Mouse (Mus musculus): Measurements from ENCODE around the gene Esrrg. TPM values are rescaled to one million over a fixed set of nuclear protein-coding genes. Genes with fewer than 3 reads are reported as not detected.

The Esrrg gene
- polyA plus RNA-seq, 3 experiments from 2014 or later, result not detected

GRCm38 (mm10) chr1:187918939-187919338, 310.3 kb downstream of the Esrrg start:
- ATAC-seq, result no peak

DNA sequence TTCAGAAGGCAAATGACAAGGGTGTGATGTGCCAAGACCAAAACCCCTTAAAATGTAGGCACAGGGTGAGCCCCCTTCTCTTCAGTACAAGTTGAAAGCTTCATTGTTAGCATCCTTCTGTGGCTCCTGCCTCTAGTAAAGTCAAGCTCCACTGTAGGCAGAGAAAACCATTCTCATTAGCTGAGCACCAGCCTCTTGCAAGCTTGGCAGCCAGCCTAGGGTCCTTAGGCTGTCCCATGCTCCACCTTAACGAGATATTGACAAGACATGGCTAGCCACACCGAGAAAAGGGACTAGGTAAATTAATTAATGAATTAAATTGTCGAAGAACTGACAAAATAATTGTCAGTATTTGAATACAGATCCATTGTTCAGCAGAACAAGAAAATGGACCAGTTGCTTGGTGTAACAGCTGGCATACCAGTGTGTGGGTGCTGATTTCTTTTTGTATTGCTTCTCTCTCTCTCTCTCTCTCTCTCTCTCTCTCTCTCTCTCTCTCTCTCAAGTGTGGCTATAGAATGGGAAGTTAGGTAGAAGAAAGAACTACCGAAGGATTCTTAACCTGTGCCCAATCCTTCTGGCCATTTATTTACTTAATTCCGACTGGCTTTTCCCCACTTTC, 311.7 kb downstream of the Esrrg start:
- ATAC-seq, result no peak

- no peak for ATAC-seq
These were observed 322.6 kb downstream of the Esrrg start for GRCm38 (mm10) chr1:187931146-187931545.

GRCm38 (mm10) chr1:187938652-187939051, 330.1 kb downstream of the Esrrg start:
- ATAC-seq, result no peak

DNA sequence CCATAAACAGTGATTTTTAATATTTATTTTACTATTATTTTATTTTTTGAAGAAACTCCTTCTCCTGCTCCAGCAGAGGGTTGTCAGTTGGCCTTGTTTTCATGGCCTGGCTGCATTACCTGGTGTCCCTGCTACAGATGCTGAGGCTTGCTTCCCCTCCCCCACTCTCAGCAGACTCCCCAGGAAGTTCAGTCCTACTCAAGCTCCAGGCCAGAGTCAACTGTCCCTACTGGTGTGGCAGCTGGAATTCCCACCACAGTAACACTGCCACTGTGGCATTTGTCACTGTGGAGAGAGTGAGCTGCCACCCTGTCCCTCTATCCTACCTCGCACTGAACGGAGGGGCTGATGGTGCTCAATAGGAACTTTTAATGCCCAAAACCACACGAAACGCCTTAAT, 330.5 kb downstream of the Esrrg start:
- no peak for ATAC-seq

DNA sequence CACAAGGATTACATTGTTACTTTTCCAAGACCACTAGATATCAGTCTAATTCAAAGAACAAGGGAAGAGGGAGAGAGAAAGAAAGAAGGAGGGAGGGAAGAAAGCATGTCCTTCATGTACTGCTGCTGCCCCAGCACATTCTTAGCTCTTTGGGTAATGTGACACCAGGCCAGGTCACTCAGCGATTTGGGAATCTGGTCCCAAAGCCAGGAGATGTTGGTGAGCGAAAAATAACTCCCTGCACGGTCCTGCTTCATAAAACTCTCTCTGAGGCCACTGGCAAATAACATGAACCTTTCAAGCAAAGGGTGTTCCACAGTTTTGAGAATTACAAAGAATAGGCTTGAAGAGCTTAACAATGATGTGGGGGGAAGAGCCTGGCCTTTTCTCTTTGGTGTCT, 342.9 kb downstream of the Esrrg start:
- ATAC-seq, result no peak

GRCm38 (mm10) chr1:187956702-187957101, 348.1 kb downstream of the Esrrg start:
- no peak for ATAC-seq

DNA sequence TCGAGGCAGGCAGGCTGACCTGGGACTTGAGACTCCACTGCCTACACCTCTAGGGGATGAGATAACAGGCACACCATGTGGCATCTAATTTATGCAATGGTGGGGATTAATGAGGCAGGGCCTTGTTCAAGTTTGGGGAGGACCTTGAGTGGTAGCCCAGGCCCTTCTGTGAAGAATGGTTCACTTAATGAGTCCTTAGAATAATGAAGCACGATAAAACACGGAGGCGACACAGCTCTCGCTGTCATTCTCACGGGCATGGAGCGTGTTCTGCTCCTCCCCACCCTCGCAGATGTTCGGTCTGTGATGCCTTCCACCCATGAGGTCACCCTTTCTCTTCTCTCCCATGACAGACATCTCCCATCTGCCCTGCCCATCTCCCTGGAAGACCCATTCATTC, 350.6 kb downstream of the Esrrg start:
- no peak for ATAC-seq

DNA sequence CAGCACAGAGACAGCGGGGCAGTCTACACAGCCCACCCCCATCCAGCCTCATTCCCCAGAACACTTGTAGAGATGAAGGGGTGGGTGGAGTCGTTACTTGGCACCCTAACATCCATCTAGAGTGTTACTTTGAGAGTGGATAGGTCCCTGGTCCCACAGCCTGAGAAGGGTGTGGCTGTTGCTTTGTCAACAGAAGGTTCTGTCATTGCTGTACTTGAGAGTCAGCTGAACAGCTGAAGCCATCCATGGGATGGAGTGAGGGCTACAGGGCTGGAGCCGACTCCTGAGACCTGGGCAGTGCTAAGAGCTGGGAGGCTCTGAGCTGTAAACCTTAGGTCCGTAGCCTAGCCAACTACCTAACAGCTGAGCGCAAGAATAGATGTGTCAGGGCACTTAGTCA, 352.9 kb downstream of the Esrrg start:
- ATAC-seq, result no peak

GRCm38 (mm10) chr1:187964829-187965760, 356.5 kb downstream of the Esrrg start:
- ATAC-seq, result no peak

DNA sequence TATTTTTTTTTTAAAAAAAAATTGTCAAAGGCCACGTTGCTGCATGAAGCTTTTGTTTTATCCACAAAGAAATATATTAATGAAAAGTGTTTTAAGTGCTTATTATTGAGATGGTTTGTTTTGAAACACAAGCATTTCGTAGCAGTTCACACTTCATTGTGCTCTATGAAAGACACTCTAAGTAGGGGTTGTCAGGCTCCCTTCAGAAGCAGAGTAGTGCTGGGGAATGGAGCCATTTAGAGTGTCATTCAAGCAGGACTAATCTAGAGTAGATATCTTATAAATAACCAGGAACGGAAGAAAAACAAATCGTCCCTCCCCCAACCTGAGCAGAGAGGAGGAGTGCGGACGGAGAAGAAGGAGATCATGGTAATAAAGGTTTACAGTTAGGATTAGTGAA, 357.3 kb downstream of the Esrrg start:
- ATAC-seq, result no peak

DNA sequence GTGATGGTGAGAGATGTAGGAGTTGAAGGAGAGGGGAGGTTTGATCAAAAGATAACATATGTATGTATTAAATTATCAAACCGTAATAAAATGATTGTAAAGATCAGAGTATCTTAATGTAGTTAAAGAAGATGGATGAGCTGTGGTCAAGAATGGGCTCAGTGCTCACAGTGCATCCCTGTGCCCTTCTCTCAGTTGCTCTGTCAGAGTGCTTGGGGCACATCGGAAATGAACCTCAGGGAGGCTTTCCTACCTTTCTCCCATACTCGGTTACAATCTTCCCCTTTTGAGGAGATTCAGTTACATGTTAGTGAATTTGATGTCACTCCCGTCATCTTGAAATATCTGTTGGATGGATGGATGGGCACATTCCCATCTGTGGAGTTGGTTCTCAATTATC, 359.8 kb downstream of the Esrrg start:
- ATAC-seq, result no peak

DNA sequence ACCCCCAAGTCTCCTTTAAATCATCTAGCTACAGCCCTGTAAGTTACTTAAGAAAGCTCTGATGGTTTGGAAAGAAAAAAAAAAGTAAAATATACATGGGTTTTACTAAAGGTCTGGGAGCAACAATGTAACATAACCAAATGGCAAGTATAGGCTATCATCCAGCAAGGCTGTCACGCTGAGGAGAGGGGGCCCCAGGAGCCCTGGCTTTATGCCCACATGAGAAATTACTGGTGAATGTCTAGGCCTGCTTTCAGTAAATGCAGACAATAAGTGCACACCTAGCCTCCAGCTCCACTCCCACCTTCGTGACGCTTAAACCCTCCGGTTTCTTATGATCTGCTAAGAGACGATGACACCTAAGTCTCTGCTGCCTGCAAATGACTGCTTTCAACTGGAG, 360.9 kb downstream of the Esrrg start:
- no peak for ATAC-seq

DNA sequence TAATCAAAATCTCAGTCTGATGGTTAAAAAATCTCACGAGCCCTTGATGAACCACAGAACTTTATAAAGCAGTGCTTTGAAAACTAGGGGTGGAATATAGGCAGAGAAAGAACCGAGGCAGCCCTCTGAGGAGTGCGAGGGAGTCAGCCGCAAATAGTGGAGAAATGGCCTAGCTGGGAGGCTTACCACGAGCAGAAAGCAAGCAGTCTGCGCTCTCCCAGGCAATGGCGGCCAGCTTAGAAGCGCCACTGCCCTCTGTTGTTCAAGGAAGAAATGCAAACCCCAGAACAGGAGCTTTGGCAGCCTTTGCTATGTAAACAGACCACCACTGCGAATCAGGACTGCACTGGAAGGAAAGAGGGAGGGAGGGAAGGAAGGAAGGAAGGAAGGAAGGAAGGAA, 365.8 kb downstream of the Esrrg start:
- ATAC-seq, result no peak

GRCm38 (mm10) chr1:187975465-187976352, 367.1 kb downstream of the Esrrg start:
- ATAC-seq, result no peak

- no peak for ATAC-seq
These were observed 367.8 kb downstream of the Esrrg start for GRCm38 (mm10) chr1:187976353-187976730.

GRCm38 (mm10) chr1:187981028-187981427, 372.4 kb downstream of the Esrrg start:
- no peak for ATAC-seq

GRCm38 (mm10) chr1:187983177-187983576, 374.6 kb downstream of the Esrrg start:
- ATAC-seq, result no peak

- ATAC-seq, result no peak
These were observed 381.6 kb downstream of the Esrrg start for GRCm38 (mm10) chr1:187990161-187990560.

- no peak for ATAC-seq
These were observed 389.2 kb downstream of the Esrrg start for GRCm38 (mm10) chr1:187997584-187998338.

DNA sequence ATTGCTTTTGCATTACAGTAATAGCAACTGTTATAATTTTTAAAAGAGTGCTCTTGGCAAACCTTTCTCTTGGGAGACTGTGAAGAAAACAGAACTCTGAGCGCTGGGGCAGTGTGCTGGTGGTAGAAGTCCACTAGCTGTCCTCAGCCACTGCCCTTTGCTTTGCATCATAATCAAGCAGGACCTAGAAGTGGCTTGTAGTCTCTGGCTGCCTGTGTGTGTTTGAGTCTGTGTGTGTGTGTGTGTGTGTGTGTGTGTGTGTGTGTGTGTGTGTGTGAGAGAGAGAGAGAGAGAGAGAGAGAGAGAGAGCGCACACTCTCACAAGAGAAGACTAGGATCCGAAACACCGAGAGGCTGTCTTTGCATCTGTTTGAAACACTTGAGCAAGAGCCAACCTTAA, 390.5 kb downstream of the Esrrg start:
- ATAC-seq, result no peak

GRCm38 (mm10) chr1:188000189-188000588, 391.6 kb downstream of the Esrrg start:
- ATAC-seq, result no peak

All from inflammation-experienced regulatory T-cells, adult 6 months (primary cell).